Mouse (Mus musculus) layer of hippocampus, adult 18-20 months (tissue): ENCODE data around the gene Pigk. TPM values are rescaled to one million over a fixed set of nuclear protein-coding genes. Genes with fewer than 3 reads are reported as not detected.
"Not testable (repeated sequence)": the region's sequence is repeated elsewhere in the genome, so short reads cannot be mapped to it uniquely, and the experiment has no call there.

Experiments
- DNase-seq, 2 experiments: peaks; one replicate each; pipeline ENCODE4 v3.0.0; 2022; ENCODE audit warnings: low spot score in 2 of 2
- total RNA-seq, 2 experiments: library from RNA; stranded (reverse); gene quantifications; 2 replicates each; pipeline ENCODE4 v1.2.3; 2021

Pigk gene
- total RNA-seq, 2 experiments from 2014 or later: 44.1 to 50.4 TPM

DNA sequence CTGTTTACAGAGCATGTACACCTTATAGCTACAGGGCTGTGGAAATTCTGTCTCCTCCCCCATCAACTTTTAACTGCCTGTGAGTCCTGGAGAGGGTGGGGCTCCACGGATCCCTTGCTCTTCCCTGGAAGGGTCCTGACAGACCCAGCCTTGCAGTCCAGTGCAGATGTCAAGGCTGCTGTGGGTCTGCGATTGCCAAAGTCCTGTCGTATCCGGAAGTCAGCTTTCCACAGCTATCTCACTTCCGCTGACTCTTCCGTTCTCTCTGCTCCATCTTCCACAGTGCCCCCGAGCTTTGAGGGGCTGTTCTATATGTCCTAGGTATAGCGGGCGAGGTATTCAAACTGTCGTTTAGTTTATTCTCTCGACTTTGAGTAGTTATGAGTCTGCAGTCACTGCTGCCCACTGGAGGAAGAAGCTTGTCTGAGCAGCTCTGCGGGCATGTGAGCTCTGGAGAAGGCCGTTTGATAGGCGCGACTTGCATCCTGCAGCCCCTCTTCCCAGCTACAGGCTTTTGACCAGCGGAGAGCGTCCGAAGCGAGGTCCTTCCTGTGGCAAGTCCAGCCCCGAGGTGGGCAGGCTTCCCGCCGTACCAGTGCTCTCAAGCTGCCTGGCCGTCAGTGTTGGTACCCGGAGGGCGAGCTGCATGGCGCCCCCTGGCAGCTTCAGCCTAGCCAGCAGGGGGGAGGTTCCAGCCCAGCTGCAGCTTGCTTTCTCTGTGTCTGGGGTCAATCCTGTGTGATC is 49.4 kb downstream of the Pigk start:
- DNase-seq: peak in 1 of 2 experiments; percentile 24

DNA sequence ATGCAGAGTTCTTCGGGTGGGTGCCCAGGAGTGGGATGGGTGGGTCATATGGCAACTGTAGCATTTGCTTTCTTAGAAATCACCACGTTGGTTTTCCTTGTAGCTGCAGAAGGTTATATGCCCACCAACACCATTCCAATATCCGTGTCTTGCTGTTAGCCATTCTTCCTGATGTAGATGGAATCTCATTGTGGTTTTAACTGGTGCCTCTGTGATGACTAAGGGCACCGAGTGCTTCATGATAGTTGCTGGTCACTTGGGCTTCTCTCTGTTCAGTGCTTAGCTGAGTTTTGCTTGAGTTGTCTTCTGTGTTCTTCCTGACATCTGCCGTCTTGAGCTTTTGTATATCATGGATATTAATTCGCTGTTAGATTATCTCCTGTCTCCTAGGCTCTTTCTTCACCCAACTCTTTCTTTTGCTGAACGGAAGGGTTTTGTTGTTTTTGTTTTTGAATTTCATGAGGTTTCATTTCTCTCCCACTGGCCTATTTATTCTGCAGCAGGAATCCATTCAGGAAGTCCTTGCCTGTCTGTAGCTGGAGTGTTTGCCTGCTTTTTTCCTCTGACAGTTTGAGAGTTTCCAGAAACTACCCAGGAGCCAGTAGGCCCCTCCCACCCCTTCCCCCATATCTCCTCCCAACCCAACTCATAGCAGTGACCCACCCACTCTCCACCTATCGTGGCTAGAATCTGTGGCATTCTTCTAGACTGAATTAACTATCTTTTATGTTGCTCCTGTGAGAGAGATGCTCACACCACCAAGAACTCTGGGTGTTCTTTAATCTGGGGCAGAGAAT is 50.8 kb downstream of the Pigk start:
- DNase-seq: no peak

DNA sequence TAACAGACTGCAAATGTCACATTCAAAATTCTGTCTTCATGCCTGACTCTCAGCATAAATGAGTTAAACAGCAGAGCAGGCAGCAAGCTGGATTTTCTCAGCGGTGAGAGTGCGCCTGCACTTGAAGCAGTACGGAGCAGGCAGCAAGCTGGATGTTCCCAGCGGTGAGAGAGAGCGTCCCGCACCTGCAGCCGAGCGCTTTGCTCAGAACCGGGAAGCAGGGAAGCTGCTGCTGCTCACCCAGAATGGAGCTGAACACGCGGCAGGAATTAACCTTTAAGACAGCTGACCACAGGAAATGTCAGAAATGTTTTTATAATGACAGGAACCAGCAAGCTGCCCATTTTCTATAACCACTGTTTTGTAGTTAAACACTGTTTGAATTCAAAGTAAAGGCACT is 53.6 kb downstream of the Pigk start:
- no peak for DNase-seq

DNA sequence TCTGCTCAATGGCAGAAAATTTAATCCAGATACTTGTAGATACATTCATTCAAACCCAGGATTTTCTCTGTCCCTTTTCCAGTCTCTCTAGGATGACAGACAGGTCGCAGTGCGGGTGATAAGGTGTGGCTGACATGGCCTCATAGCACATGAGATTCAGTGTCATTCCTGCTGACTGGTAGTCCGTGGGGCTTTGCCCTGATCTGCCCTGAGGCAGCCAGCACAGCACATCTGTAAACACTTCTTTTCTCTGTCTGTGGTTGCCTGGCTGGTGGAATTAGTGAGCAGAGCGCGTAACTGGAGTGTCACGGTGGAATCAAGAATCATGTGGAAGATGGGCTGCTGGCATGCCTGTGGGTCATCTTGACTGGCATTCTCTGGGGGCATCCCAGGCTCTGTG is 56.2 kb downstream of the Pigk start:
- no peak for DNase-seq

DNA sequence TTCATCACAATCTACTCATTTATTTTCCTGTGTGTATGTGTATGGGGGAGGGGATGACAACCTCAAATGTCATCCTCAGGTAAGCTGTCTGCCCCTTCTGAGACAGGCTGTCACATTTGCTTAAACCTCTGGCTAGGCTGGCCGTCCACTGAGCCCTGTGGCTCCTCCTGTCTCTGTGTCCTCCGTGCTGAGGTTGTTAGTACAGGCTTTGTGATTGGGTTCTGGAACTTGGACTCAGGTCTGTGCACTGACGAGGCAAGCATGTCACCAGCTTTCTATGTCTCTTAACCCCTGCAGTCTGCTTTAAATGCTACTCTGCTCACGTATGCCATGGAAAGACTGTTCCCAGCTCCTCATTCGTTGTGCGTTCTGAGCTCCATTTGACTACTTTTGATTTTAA is 62.5 kb downstream of the Pigk start:
- DNase-seq: no peak

DNA sequence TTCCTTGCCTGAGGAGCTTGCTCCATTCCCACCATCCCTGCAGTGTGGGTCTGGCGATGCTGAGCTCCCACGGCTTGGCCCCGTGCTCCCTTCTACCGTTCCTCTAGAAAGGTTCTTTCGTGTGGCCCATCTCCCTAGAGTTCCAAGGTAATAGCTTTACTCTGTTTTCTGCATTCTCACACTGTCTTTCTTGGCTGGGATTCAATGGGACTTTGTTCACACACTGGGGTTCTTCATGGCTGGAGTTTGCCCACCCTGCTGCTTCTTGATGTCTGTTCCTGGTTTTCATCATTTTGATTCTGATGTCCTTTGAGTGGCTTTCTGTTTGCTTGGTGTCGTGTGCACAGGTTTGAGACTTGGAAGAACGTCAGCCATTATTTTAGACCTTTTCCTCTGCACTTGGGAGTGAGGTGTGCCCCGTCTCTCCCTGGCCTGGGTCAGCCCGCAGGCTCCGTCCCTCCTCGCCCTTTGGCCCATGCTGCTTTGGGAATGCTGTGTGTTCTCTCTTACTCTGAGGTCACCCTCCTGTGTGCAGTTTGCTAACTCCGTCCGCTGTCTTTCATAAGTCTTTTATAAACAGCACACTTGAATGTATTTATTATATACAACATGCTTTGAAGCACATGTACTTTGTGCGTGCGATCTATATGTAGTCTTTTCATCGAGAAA is 63.1 kb downstream of the Pigk start:
- DNase-seq: no peak

DNA sequence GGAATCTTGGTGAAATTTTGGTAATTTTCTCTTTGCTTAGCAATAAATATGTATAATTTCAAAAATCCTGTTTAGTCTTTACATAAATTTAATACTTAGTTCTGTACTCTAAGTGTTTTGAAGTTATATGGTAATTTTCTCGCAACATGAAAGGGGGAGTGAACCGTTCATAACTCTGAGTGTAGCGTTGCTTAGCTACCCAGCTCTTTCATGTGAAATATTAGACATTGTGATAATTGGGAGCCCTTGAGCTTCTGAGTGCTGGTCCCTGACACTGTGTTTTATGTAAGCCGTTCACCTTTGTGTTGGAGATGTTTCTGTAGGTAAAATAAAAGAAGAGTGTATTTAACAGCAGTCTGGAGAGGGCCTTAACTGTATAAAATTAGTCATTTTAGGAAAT is 65.9 kb downstream of the Pigk start:
- DNase-seq: no peak

DNA sequence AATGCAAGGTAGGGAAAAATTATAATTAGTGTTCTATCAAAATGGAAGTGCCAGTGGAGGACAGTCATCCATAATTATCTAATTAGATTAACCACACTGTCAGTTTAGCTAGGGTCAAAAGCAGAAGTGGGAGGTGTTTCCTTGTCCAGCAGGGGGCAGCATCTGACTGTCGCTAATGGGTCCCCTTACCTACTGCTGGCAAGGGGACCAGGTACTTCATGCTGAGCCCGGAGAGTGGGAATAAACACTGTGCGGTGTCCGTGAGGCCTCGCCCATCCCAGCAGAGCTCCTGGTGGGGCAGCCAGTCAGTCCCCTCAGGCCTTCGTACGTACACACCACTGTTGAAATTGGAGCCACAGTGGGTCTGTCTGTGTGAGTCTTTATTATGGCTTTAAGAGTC is 69.9 kb downstream of the Pigk start:
- DNase-seq: peak; percentile 53 to 79

DNA sequence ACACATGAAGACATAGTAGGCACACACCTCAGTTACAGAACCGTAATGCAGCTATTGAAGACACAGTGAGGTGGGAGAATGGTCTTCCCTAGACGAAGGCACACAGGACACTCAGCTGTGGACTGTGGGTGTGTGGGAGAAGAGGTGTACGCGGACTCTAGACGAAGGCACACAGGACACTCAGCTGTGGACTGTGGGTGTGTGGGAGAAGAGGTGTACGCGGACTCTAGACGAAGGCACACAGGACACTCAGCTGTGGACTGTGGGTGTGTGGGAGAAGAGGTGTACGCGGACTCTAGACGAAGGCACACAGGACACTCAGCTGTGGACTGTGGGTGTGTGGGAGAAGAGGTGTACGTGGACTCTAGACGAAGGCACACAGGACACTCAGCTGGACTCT is 70.5 kb downstream of the Pigk start:
- not testable (repeated sequence) for DNase-seq

DNA sequence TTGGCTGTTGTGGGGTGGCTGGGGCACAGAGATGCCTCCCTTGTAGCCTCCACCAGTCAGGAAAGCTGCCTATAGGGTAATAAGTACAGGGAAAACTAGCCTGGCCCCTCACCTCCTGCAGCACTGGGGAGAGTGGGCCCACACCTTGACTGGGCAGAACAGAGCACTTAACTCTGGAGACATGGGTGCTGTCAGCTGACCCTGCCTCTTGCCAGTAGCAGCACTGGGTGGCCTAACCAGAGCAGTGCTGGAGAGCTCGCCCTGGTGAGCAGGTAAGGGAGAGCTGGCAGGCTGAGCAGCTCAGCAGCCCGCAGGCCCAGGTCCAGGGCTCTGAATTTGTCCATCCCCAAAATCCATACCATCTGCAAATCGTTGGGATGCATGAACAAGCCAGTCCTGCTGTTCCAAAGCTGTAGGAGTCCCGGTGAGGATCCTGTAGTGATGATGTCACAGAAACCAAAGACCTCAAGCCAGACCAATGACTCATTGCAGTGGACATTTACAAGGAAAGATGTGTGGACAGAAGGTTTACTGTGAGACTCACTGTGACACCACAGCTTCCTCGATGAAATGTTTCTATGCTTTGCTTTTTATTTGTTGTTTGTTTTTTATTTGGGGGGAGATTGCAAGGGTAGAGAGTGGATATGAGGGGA is 74.5 kb downstream of the Pigk start:
- not testable (repeated sequence) for DNase-seq

DNA sequence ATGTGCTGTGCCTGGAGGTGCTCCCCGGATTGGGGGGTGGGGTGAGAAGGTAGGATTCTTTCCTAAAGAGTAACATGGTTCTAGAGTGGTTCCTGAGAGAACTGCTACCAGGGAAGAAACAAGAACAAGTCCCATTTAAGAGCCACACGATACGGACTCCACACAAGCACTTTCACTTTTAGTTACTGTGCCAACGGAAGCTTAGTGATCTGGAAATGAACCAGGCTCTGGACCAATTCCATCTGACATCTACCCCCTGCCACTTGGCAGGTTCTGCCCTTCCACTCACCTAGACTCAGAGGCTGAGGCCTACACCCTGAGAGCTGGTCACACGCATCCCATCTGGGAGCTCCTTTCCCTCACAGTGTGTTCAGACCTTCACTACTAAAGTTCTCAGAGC is 78.7 kb downstream of the Pigk start:
- peak in 1 of 2 experiments; percentile 58 for DNase-seq

DNA sequence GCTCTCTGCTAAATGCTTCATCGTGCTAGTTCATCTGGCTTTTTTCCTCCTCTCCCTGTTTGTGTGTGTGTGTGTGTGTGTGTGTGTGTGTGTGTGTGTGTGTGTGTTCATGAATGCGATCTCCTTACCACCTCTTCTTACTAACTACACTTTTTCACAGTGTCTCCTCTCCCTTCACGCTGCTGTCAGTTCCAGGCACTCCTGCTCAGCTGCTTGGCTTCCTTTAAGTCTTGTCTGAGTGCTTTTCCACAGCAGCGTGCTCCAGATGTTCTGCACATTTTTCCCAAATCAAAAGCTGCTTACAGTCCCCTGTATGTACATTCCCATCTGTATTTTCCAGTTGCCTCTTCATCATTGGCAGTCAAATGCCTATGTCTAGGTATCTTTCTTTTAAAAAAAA is 79.1 kb downstream of the Pigk start:
- DNase-seq: no peak

DNA sequence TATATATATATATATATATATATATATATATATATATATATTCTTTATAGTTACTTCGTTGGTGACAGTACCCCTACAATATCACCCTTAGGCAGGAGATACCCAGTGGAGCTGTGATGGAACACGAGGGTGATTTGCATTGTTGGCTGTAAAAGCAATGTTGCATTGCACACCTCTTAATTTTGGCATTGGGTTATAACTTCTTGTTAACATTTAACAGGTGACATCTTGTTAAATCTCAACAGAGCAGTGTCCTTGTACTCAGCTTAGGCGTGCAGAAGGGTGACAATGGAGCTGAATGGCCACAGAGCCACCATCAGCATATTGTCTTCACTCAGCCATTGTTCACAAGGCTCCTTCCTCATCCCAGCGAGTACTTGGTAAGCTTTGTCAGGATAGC is 82.3 kb downstream of the Pigk start:
- no peak for DNase-seq

DNA sequence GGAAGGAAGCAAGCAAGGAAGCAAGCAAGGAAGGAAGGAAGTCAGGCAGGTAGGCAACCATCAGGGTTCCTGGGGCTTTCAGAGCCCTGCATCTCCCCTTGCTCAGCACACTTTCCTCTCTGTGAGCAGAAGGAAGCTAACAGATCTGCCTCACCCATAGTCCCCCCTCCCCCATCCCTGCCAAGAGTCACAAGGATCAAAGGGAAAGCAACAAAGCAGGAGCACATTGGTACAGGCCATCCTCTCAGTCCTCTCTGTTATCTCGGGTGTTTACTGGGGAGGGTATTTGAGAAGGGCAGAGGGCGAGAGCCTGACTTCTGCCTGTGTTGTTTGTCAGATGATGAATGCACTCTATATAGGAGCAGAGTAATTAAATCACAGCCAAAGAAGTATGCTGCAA is 83.5 kb downstream of the Pigk start:
- no peak for DNase-seq

DNA sequence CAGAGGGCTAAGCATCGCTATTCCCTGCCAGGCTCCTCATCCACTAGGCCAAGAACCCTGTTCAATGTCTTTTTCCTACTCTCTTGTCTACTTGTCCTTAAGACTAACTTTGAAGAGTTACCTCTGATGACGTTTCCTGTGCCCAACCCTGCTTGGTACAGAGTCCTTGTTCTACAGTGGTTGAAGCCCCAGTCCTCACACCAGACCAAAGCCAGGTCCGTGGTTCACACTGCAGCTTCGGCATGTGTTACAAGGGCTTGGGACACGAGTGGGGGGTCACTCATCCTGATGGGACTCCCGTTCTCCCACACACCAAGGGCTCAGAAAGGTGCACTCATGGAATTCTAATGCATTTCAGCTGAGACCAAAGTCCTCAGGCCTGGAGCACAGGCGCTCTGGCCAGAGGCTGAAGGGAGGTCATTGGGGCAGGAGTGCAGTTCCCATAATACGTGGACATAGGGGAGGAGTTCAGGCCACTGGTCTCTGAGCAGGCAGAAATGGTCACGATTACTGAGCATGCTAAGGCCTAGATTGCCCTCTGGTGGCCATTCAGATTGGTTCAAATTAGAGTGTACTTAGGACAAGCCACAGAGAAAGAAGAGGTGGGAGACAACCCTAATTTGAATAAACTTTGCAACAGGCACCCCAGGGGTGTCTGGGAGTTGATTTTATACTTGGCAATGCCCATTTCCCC is 86.0 kb downstream of the Pigk start:
- peak in 1 of 2 experiments; percentile 58 for DNase-seq

DNA sequence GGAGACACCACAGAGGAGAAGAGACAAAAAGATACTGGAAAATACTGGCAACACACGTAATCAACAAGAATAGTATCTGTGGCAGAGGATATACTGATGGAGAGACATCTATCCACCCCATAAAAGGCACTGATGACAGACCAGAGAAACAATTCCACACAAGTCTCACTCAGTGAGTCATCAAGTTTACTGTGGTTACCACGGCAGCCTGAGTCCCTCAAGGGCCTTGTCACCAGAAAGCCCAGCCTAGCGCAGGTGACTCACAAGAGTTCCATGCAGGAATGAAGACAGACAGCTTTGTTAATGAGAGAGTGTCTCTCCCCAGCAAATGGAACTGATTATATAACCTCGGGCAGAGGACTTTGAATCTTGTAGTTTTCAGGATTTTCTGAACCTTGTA is 100.0 kb downstream of the Pigk start:
- DNase-seq: no peak

DNA sequence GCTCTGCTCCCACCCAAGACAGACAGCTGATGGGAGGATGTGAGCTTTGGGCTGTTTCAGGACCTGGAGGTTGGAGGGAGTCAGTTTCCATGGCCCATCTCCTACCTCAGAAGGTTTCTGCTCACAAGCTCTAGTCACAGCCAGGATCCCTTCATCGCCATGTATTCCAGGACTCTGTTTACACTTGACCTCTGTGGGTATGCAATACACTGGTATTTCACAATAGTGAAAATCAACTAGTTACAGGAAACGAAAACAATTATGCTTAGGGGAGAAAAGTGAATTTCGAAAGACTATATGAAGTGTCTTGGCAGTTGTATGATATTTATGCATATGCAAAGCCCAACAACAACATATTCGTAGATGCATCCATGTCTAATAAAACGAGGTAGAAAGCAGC is 101.2 kb downstream of the Pigk start:
- DNase-seq: no peak

DNA sequence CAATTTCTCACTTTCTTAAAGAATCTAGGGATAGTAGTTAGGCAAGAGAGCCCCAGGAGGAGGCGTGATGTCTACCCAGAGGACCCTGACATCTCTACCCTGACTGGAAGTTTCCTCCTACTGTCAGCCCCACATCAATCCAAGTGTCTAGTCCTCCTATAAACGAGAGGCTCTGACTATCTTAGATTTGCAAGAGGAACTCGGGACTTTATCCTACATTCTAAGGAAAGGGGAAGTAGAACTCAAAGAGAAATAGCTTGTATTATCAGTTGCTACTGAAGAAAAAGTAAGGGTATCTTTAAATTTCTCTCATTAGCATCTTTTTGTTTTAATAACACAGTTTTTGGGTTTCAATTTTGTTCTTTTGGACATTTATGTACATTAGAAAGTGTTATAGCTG is 106.5 kb downstream of the Pigk start:
- no peak for DNase-seq

DNA sequence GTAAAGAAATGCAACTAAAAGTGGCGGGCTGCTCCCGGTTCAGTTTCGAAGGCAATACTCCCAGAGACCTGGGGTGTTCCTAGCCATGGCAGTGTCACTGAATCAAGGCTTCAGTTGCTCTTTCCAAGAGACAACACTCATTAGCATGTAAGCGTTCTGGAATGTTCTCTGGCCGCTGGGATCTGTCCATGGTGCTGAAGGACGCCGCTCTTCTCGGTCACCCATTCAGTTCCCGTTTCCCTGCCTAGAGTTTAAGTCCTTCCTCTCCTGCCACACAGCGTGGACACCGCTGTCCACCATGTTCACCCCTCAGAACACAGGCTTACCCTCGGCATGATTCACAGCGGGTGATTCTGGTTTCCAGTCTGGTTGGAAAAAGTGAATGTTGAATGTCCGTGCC is 107.3 kb downstream of the Pigk start:
- no peak for DNase-seq

DNA sequence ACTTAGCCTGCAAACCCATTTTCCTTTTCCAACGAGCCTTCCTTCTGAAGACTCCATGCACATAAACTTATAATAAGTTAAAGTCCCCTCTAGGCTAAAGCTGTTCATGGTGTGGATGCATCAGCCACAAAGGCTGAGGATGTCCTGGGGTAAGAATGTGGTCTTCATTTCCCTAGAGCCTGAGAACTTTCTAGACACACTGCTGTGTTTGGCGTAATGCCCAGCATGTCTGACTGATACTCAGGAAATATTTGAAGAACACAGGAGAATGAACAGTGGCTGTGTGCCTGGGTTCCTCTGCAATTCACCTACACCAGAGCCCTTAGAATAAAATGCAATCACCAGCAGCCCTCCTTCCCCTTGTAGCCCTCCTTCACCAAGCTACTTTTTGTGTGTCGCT is 117.5 kb downstream of the Pigk start:
- DNase-seq: no peak

DNA sequence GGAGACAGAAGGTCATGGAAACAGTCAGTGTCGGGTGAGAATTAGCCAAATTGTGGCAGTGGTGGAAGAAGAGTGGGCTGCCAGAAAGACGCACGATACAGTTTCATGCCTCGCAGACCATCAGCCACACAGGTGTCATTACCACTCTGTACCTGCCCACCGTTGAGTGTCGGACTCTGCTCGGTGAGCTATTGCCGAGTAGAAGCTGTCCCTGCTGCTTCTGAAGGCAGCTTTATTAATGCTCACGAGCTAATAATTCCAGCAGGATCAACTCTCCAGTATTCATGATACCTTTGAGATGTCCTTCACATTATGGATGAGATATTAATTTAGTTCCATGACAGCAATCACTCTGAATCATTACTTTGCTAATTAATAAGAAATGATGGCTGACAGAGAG is 118.1 kb downstream of the Pigk start:
- DNase-seq: no peak
